Mouse (Mus musculus): ENCODE data around the gene Optc. TPM values are rescaled to one million over a fixed set of nuclear protein-coding genes. Genes with fewer than 3 reads are reported as not detected.

Optc gene
- not detected for polyA plus RNA-seq (2014; fragmentation: Illumina TruSeq; extraction: RNeasy Lipid Tissue Mini Kit (QIAGEN cat#74804); ENCODE audit: low read depth, low replicate concordance)

DNA sequence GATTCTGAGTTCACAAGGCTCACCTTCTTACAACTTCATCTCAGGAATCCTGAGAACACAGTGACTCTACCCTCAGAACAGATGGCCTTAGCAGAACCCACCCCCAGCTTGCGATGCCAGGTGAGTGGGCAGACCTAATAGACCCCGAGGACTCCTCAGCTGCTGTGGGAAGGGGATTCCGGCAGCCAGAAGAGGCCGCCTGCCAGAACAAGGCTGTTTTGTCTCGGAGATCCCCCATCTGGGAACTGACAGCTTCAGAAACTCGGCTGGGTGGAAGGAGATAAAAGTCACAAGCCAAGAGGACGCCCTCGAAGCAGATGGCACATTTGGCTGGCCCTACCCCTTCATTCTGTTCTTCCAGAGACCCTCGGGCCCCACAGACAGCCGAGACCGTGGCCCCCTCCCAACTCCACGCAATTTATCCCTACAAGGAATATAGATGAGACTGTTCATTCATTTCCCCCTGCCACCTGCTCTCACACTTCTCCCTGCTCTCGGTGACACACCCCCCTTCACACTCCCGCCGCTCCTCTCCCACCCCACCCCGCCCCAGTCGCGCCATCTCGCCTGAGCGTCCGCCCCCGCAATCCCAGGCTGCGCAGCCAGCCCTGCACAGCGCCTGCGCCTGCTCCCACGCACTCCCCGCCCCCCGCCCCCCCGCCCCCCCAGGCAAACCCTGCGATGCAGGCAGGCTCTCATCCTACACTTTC lies at the start of gene Optc:
Optc (minus strand) TSS at position 51 of the 710 bp plus-strand sequence.

DNA sequence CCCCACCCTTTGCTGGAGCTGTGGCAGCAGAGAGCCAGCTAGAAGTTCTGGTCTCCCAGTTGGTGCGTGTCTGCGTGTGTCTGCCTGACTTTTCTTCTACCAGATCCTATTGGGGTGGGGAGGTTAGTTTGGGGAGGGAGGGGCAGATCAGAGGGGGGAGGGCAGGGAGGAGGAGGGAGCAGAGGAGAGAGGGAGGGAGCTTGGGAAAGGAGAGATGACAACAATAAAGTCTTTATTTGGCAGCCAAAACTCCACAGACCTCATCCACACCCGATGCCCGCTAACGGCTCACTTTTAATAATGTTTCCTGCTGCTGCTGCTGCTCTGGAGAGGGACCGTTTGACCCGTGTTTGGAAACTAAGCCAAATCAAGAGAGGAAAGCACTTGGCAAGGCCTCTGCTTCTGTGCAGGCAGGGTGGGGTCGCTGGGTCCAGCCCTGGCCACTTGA lies 13.5 kb upstream of the Optc start, which contains the start of gene Prelp:
Prelp (minus strand) TSS at position 111 of the 448 bp plus-strand sequence.

Other genes starting within 250 kb of the Optc start
- gene Zbed6, start 247.1 kb downstream of the Optc start, polyA plus RNA-seq (2014; fragmentation: Illumina TruSeq; extraction: RNeasy Lipid Tissue Mini Kit (QIAGEN cat#74804); ENCODE audit: low read depth, low replicate concordance) = 31.6 TPM
- 34.1 TPM for gene Gm38394, start 246.7 kb downstream of the Optc start, polyA plus RNA-seq (2014; fragmentation: Illumina TruSeq; extraction: RNeasy Lipid Tissue Mini Kit (QIAGEN cat#74804); ENCODE audit: low read depth, low replicate concordance)
- 0.47 TPM for gene Lax1, start 217.9 kb downstream of the Optc start, polyA plus RNA-seq (2014; fragmentation: Illumina TruSeq; extraction: RNeasy Lipid Tissue Mini Kit (QIAGEN cat#74804); ENCODE audit: low read depth, low replicate concordance)
- gene Atp2b4, start 107.0 kb downstream of the Optc start, polyA plus RNA-seq (2014; fragmentation: Illumina TruSeq; extraction: RNeasy Lipid Tissue Mini Kit (QIAGEN cat#74804); ENCODE audit: low read depth, low replicate concordance) = 22.5 TPM
- gene Prelp, start 13.4 kb upstream of the Optc start, polyA plus RNA-seq (2014; fragmentation: Illumina TruSeq; extraction: RNeasy Lipid Tissue Mini Kit (QIAGEN cat#74804); ENCODE audit: low read depth, low replicate concordance) = 16.3 TPM
- 7.4 TPM for gene Fmod, start 129.3 kb upstream of the Optc start, polyA plus RNA-seq (2014; fragmentation: Illumina TruSeq; extraction: RNeasy Lipid Tissue Mini Kit (QIAGEN cat#74804); ENCODE audit: low read depth, low replicate concordance)
- 30.2 TPM for gene Btg2, start 171.1 kb upstream of the Optc start, polyA plus RNA-seq (2014; fragmentation: Illumina TruSeq; extraction: RNeasy Lipid Tissue Mini Kit (QIAGEN cat#74804); ENCODE audit: low read depth, low replicate concordance)
- gene Chit1, start 203.2 kb upstream of the Optc start, polyA plus RNA-seq (2014; fragmentation: Illumina TruSeq; extraction: RNeasy Lipid Tissue Mini Kit (QIAGEN cat#74804); ENCODE audit: low read depth, low replicate concordance) = not detected